Mouse (Mus musculus) 3T3-L1 (cell line): Measurements from ENCODE around the gene Rps8.
"Not testable (repeated sequence)": the region's sequence is repeated elsewhere in the genome, so short reads cannot be mapped to it uniquely, and the experiment has no call there.

Experiments
- DNase-seq: peaks from one replicate; pipeline ENCODE4 v3.0.0-alpha.2; 2015; ENCODE audit warnings: low read depth, low spot score

Rps8 gene

GRCm38 (mm10) chr4:117155792-117156355 is at the start of gene Rps8:
TSS of gene Rps8 (minus strand) at chr4:117156243.
- peak; percentile 86 for DNase-seq

- no peak for DNase-seq
Measured at GRCm38 (mm10) chr4:117202992-117203354, 46.9 kb upstream of the Rps8 start.

- DNase-seq: peak; percentile 94
Measured at GRCm38 (mm10) chr4:117202046-117202991, 46.3 kb upstream of the Rps8 start.

GRCm38 (mm10) chr4:117191804-117192203 is 35.8 kb upstream of the Rps8 start:
- DNase-seq: no peak

- peak; percentile 84 for DNase-seq
Measured at GRCm38 (mm10) chr4:117190660-117191059, 34.6 kb upstream of the Rps8 start.

- DNase-seq: peak; percentile 96
Measured at GRCm38 (mm10) chr4:117189856-117190543, 34.0 kb upstream of the Rps8 start.

GRCm38 (mm10) chr4:117189382-117189855 is 33.4 kb upstream of the Rps8 start:
- peak; percentile 89 for DNase-seq

GRCm38 (mm10) chr4:117188969-117189368 is 32.9 kb upstream of the Rps8 start:
- DNase-seq: no peak

- not testable (repeated sequence) for DNase-seq
Measured at GRCm38 (mm10) chr4:117182759-117183096, 26.7 kb upstream of the Rps8 start.

GRCm38 (mm10) chr4:117181863-117182758 is 26.1 kb upstream of the Rps8 start, which contains the start of gene Kif2c:
TSS of gene Kif2c (minus strand) at chr4:117182639.
- peak; percentile 95 for DNase-seq

GRCm38 (mm10) chr4:117169936-117170335 is 13.9 kb upstream of the Rps8 start:
- DNase-seq: no peak

- no peak for DNase-seq
Measured at GRCm38 (mm10) chr4:117161183-117161582, 5.1 kb upstream of the Rps8 start.

GRCm38 (mm10) chr4:117159666-117160065 is 3.6 kb upstream of the Rps8 start:
- DNase-seq: no peak

GRCm38 (mm10) chr4:117156372-117156771 is 329 bp upstream of the Rps8 start:
- no peak for DNase-seq

- DNase-seq: peak; percentile 41
Measured at GRCm38 (mm10) chr4:117155020-117155791, 837 bp downstream of the Rps8 start.

- DNase-seq: peak; percentile 17
Measured at GRCm38 (mm10) chr4:117152714-117153113, 3.3 kb downstream of the Rps8 start.

GRCm38 (mm10) chr4:117151416-117151815 is 4.6 kb downstream of the Rps8 start:
- DNase-seq: no peak

GRCm38 (mm10) chr4:117150212-117150733 is 5.8 kb downstream of the Rps8 start:
- DNase-seq: no peak

GRCm38 (mm10) chr4:117149291-117150211 is 6.5 kb downstream of the Rps8 start:
- DNase-seq: peak; percentile 31
